Mouse (Mus musculus) adrenal gland, postnatal 4 days (tissue): ENCODE data around the gene Ppp2r5a. TPM values are rescaled to one million over a fixed set of nuclear protein-coding genes. Genes with fewer than 3 reads are reported as not detected.
A peak's percentile ranks its signal among the peaks of the same experiment; 100 is the strongest.

Experiments
- DNase-seq, 2 experiments: peaks; one replicate each; pipeline ENCODE4 v3.0.0; 2021 to 2022; ENCODE audit warnings: low spot score in 2 of 2, mixed read lengths in 2 of 2
- total RNA-seq, 2 experiments: library from RNA; stranded (reverse); gene quantifications; 2 replicates each; pipeline ENCODE4 v1.2.3; 2021

The Ppp2r5a gene
- total RNA-seq, 2 experiments from 2014 or later: 105 to 107 TPM

- no peak for DNase-seq
These were observed 75.0 kb downstream of the Ppp2r5a start for GRCm38 (mm10) chr1:191328019-191328441.

- no peak for DNase-seq
These were observed 75.8 kb downstream of the Ppp2r5a start for GRCm38 (mm10) chr1:191327258-191327657.

DNA sequence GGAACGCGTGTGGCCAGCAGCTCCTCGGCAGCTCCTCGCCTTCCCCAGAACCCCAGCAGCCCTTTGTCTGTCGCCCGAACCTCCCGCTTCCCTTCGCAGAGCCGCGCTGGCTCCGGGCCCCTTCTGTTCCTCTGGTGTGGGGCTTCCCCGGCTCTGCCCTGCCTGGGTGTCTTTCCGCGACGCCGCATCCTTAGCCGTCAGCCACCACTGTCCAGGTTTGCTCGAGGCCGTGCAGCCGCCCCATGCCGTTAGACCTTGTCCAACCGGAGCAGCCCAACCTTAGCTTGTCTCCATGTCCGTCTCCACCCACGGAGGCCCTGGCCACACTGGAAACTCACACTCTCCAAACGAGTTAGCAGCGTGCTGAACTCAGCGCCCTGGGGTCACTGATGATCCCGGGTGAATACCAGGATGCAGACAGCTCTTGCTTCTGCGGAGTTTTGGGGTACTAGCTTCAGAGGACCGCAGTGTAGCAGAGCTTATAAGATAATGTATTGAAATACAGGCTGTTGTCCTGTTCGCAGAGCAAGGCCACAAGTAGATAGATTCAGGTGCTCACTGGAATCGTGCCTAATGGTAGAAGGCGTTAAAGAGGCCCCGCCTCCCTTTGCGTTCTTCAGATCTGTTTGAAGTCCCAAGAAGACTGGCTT lies 76.7 kb downstream of the Ppp2r5a start:
- peak in 1 of 2 experiments; percentile 24 for DNase-seq

DNA sequence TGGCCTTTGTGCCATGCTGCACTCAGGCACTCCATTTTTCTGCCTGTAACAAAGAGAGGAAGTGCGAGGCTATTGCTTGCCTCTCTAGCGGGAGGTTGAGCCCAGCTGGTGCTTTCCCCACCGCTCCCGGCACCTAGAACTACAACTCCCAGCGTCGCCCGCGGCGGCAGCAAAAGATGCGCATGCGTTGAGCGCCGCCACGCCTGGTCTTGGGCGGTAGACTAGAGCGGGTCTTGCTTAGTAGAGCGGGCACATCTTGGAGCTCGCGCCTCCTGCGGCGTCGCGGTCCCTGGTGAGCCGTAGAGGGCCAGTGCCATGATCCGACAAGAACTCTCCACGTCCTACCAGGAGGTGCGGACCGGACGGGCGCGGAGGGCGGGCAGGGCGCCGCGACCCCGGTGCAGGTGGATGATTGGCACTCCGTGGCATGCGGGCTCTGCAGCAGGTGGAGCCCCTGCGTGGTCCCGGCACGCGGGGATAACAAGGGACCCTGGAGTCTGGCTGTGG lies 77.3 kb downstream of the Ppp2r5a start, which contains the start of gene Tmem206:
Gene Tmem206 (plus strand): TSS at position 187 of the 507 bp plus-strand sequence.
- peak; percentile 79 to 89 for DNase-seq

- no peak for DNase-seq
These were observed 78.1 kb downstream of the Ppp2r5a start for GRCm38 (mm10) chr1:191324733-191325590.

DNA sequence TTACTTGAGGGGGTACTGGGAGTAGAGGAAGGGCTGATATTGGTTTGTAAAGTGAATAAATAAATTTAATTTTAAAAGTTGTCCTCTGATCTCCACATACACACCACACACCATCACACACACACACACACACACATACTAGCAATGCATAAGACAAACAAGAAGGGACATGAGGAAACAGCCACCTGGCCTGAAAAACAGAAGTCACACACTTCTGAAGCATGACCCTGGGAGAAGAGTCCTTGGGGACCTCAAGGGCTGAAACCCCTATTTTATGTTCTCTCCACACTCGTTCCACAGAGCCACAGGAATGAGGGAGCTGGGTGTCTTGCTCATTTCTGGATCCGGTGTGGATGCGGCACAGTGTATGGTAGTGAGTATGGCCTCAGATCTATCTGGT lies 79.7 kb downstream of the Ppp2r5a start:
- DNase-seq: no peak

DNA sequence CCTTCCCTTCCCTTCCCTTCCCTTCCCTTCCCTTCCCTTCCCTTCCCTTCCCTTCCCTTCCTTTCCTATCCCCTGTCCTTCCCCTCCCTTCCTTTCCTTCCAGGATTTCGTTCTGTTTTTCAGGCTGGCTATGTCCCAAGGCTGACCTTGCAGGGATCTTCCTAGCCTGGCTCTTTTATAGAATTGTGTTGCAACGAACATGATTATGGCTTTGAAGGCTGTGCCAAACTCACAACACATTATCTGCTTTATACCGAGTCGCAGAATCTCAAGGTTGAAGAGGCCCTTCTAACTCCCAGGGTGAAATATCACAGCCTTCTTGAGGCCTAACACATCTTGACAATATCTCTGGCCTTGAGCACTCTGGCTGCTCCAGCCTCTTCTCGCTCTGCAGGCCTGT lies 84.4 kb downstream of the Ppp2r5a start:
- DNase-seq: peak in 1 of 2 experiments; percentile 45

DNA sequence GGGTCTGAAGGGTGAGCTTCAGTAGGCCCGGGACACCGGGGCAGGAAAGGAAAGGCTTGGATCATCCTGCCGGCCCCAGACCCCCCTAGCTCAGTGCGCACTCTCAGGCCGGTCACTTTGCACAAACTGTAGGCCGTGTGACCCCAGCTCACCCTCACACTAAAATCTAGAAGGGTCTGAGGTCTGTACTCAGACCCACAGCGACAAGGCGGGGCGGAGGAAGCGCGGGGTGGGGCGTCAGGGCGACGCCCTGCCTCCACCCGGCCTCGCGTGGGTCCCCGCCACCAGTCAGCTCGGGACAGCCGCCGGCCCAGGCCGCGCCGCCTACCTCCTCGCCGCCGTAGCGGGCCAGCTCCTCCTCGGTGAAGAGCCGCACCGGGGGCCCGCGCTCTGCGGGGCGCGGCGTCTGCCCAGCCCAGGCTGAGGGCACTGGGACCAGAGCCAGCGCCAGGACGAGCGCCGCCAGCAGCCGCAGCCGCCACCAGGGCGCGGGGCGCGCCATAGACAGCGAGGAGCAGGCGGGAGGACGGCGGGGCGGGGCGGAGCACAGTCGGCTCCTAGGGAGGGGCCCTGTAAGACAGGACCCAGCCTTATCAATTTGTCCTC lies 85.4 kb downstream of the Ppp2r5a start, which contains the start of gene Nenf:
Gene Nenf (minus strand): TSS at position 604 of the 606 bp plus-strand sequence.
- DNase-seq: peak; percentile 58 to 70

DNA sequence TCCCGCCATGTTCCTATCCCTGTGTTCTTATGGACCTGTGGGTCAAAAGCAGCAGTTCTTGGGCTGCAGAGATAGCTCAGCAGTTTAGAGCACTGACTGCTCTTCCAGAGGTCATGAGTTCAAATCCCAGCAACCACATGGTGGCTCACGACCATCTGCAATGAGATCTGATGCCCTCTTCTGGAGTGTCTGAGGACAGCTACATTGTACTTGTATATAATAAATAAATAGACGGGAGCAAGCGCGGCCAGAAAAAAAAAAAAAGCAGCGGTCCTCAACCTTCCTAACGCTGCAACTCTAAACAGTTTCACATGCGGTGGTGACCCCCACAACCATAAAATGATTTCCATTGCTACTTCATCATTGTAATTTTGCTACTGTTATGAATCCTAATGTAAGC lies 86.3 kb downstream of the Ppp2r5a start:
- DNase-seq: no peak

DNA sequence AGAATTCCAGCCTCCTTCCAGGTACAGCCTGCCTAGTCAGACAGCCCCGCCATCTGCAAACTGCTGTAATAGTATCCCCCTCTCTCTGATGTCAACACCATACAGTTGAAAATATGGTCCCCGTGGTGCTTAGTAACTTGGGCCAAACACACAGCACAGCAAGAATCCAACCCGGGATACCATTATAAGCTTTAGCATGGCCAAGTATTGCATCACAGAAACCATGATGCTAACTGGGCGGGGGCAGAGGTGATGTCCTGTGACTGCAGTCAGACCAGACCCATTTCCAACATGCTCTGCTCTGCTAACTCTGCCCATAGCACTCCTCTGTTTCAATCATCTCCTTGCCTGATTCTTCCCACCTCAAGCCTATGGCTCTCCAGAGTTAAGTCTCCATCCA lies 89.1 kb downstream of the Ppp2r5a start:
- DNase-seq: no peak

- no peak for DNase-seq
These were observed 89.9 kb downstream of the Ppp2r5a start for GRCm38 (mm10) chr1:191313158-191313557.

GRCm38 (mm10) chr1:191312513-191312941 lies 90.5 kb downstream of the Ppp2r5a start:
- DNase-seq: peak in 1 of 2 experiments; percentile 70

GRCm38 (mm10) chr1:191311296-191311898 lies 91.7 kb downstream of the Ppp2r5a start:
- DNase-seq: no peak

- no peak for DNase-seq
These were observed 95.2 kb downstream of the Ppp2r5a start for GRCm38 (mm10) chr1:191307766-191308455.

- DNase-seq: no peak
These were observed 96.8 kb downstream of the Ppp2r5a start for GRCm38 (mm10) chr1:191306316-191306715.

GRCm38 (mm10) chr1:191305610-191306009 lies 97.5 kb downstream of the Ppp2r5a start:
- DNase-seq: no peak

GRCm38 (mm10) chr1:191304216-191304615 lies 98.9 kb downstream of the Ppp2r5a start:
- no peak for DNase-seq

- DNase-seq: no peak
These were observed 99.3 kb downstream of the Ppp2r5a start for GRCm38 (mm10) chr1:191303736-191304135.
